Mouse (Mus musculus): ENCODE results near the gene Aplp1.

GRCm38 (mm10) chr7:30454259-30454658 lies 8.9 kb upstream of the Aplp1 start:
- TF ChIP-seq CTCF (IDR thresholded peaks at IDR 0.05; ENCODE audit: borderline replicate concordance, control insufficient read depth, extremely low read depth, insufficient read depth, low read length, poor library complexity): no peak
- TF ChIP-seq POLR2A (IDR thresholded peaks at IDR 0.05; ENCODE audit: control insufficient read depth, extremely low read depth, insufficient read depth, low read length, poor library complexity): no peak
